Mouse (Mus musculus) thymus, adult 18-20 months (tissue): ENCODE results near the gene Lipt2.

Experiments
- DNase-seq, 2 experiments: peaks; one replicate each; pipeline ENCODE4 v3.0.0; 2022; ENCODE audit warnings: mixed read lengths in 2 of 2

Lipt2 gene

GRCm38 (mm10) chr7:100176269-100176668 is 17.2 kb downstream of the Lipt2 start, which contains the start of gene Kcne3:
Gene Kcne3, plus strand, starts transcription at chr7:100176502.
- no peak for DNase-seq

GRCm38 (mm10) chr7:100178016-100178890 is 19.2 kb downstream of the Lipt2 start:
- DNase-seq = peak; percentile 16 to 26

GRCm38 (mm10) chr7:100178891-100179233 is 19.8 kb downstream of the Lipt2 start:
- no peak for DNase-seq

GRCm38 (mm10) chr7:100179394-100179793 is 20.3 kb downstream of the Lipt2 start:
- DNase-seq = no peak

GRCm38 (mm10) chr7:100179836-100180407 is 20.8 kb downstream of the Lipt2 start:
- DNase-seq = no peak

- no peak for DNase-seq
Measured at GRCm38 (mm10) chr7:100181176-100181575, 22.1 kb downstream of the Lipt2 start.

GRCm38 (mm10) chr7:100181614-100182013 is 22.5 kb downstream of the Lipt2 start:
- DNase-seq = no peak

GRCm38 (mm10) chr7:100182388-100182787 is 23.3 kb downstream of the Lipt2 start:
- DNase-seq = no peak

GRCm38 (mm10) chr7:100187601-100188000 is 28.5 kb downstream of the Lipt2 start:
- DNase-seq = no peak

GRCm38 (mm10) chr7:100190167-100190566 is 31.1 kb downstream of the Lipt2 start:
- no peak for DNase-seq

GRCm38 (mm10) chr7:100190778-100191177 is 31.7 kb downstream of the Lipt2 start:
- no peak for DNase-seq

GRCm38 (mm10) chr7:100201191-100201590 is 42.1 kb downstream of the Lipt2 start:
- DNase-seq = no peak

GRCm38 (mm10) chr7:100203616-100204015 is 44.5 kb downstream of the Lipt2 start:
- DNase-seq = no peak

GRCm38 (mm10) chr7:100204871-100205270 is 45.8 kb downstream of the Lipt2 start:
- no peak for DNase-seq

- DNase-seq = no peak
Measured at GRCm38 (mm10) chr7:100206144-100206543, 47.1 kb downstream of the Lipt2 start.

GRCm38 (mm10) chr7:100207886-100208285 is 48.8 kb downstream of the Lipt2 start:
- DNase-seq = no peak
